Mouse (Mus musculus): ENCODE measurements around the gene A530016L24Rik.

- TF ChIP-seq CTCF (IDR thresholded peaks at IDR 0.05; ENCODE audit: borderline replicate concordance, control insufficient read depth, extremely low read depth, insufficient read depth, low read length, poor library complexity), result no peak
- no peak for TF ChIP-seq POLR2A (IDR thresholded peaks at IDR 0.05; ENCODE audit: control insufficient read depth, extremely low read depth, insufficient read depth, low read length, poor library complexity)
Measured at GRCm38 (mm10) chr12:112469393-112469792, 19.9 kb upstream of the A530016L24Rik start.

Data from thymus, adult 2 months (tissue).